In genomic region chr4:128741906-128742305, GRCm38 (mm10) we compare ENCODE assay signal across 19 mouse cellular contexts. TPM values are rescaled to one million over a fixed set of nuclear protein-coding genes. Genes with fewer than 3 reads are reported as not detected.
DNase-seq lines count a peak whose midpoint lies in the region; ATAC-seq lines count a peak whose summit lies in the region.
"Had no signal": no experiment of that assay in that cellular context is flagged by ENCODE, and none has a peak within 500 bp of the region (broad histone marks: within the 10 kb centered on the region; RNA-seq: fewer than 3 reads in every experiment).

No protein-coding gene starts in this region.

- no peaks in the 10 kb centered on the region for H3K9me3 ChIP-seq in forebrain, embryonic 14.5 days (replicated peaks; ENCODE audit: control insufficient read depth, low read length)
- no peaks in the 10 kb centered on the region for H3K9me3 ChIP-seq in forebrain, embryonic 15.5 days
- no peaks in the 10 kb centered on the region for H3K9me3 ChIP-seq in hindbrain, embryonic 15.5 days
- H3K9me3 ChIP-seq in hindbrain, embryonic 11.5 days (ENCODE audit: control insufficient read depth, low read length), result no peaks in the 10 kb centered on the region
- H3K9me3 ChIP-seq in midbrain, embryonic 10.5 days (replicated peaks), result no peaks in the 10 kb centered on the region
- no peaks in the 10 kb centered on the region for H3K9me3 ChIP-seq in midbrain, embryonic 15.5 days
- H3K9me3 ChIP-seq: liver, embryonic 12.5 days had no signal

- WGBS in forebrain, embryonic 14.5 days, result 47% methylated on average over 5 of the region's 5 CpGs
- WGBS in forebrain, embryonic 15.5 days, result 42% methylated on average over 5 of the region's 5 CpGs
- WGBS in hindbrain, embryonic 15.5 days, result 36% methylated on average over 5 of the region's 5 CpGs
- WGBS in hindbrain, embryonic 11.5 days, result 37% methylated on average over 5 of the region's 5 CpGs
- 35% methylated on average over 5 of the region's 5 CpGs for WGBS in midbrain, embryonic 10.5 days
- 45% methylated on average over 5 of the region's 5 CpGs for WGBS in midbrain, embryonic 15.5 days

- H3K4me2 ChIP-seq in forebrain, embryonic 14.5 days (ENCODE audit: low read length), result no peak overlapping the region
- no peak overlapping the region for H3K4me2 ChIP-seq in forebrain, embryonic 15.5 days (replicated peaks)
- no peak overlapping the region for H3K4me2 ChIP-seq in hindbrain, embryonic 15.5 days
- H3K4me2 ChIP-seq in hindbrain, embryonic 11.5 days (replicated peaks; ENCODE audit: low read depth, low read length), result no peak overlapping the region
- H3K4me2 ChIP-seq in midbrain, embryonic 15.5 days, result no peak overlapping the region
- H3K4me2 ChIP-seq: liver, embryonic 12.5 days; lung, embryonic 14.5 days; midbrain, embryonic 11.5 days had no signal

- DNase-seq in forebrain, embryonic 14.5 days (ENCODE audit: low spot score), result no peak
- DNase-seq in hindbrain, embryonic 11.5 days (ENCODE audit: low spot score), result no peak
- DNase-seq in midbrain, embryonic 10.5 days (ENCODE audit: low spot score), result peak; percentile 13
- DNase-seq in thymus, postnatal 25 days, result no peak
- DNase-seq: adrenal gland, postnatal 36 days; cerebellum, adult 18-20 months; gastrocnemius, adult 2 months; lung, embryonic 14.5 days; right cerebral cortex, postnatal 14 days; spleen, adult 18-20 months; thymus, adult 18-20 months had no signal

- H3K27me3 ChIP-seq in forebrain, embryonic 14.5 days (replicated peaks; ENCODE audit: control insufficient read depth, insufficient read depth, low read length), result no peaks in the 10 kb centered on the region
- H3K27me3 ChIP-seq in forebrain, embryonic 15.5 days, result no peaks in the 10 kb centered on the region
- H3K27me3 ChIP-seq in hindbrain, embryonic 15.5 days, result no peaks in the 10 kb centered on the region
- no peaks in the 10 kb centered on the region for H3K27me3 ChIP-seq in hindbrain, embryonic 11.5 days (ENCODE audit: control insufficient read depth, insufficient read depth, low read length)
- no peaks in the 10 kb centered on the region for H3K27me3 ChIP-seq in midbrain, embryonic 10.5 days (ENCODE audit: low read depth, poor library complexity, severe bottlenecking)
- H3K27me3 ChIP-seq in midbrain, embryonic 15.5 days (replicated peaks), result no peaks in the 10 kb centered on the region
- H3K27me3 ChIP-seq: liver, embryonic 12.5 days had no signal

- H3K9ac ChIP-seq in forebrain, embryonic 14.5 days (ENCODE audit: low read length), result 0 out of 2 replicates have a peak overlapping the region, but pooled peaks have one; percentile 8
- H3K9ac ChIP-seq in forebrain, embryonic 15.5 days (replicated peaks), result no peak overlapping the region
- H3K9ac ChIP-seq in hindbrain, embryonic 15.5 days, result no peak overlapping the region
- H3K9ac ChIP-seq in hindbrain, embryonic 11.5 days (ENCODE audit: low read depth, low read length), result no peak overlapping the region
- no peak overlapping the region for H3K9ac ChIP-seq in midbrain, embryonic 15.5 days
- H3K9ac ChIP-seq: liver, embryonic 12.5 days; lung, embryonic 14.5 days had no signal

- ATAC-seq in forebrain, embryonic 14.5 days, result no peak
- ATAC-seq in forebrain, embryonic 15.5 days (replicated peaks), result no peak
- ATAC-seq in hindbrain, embryonic 15.5 days (ENCODE audit: low FRiP score, low read depth), result no peak
- no peak for ATAC-seq in hindbrain, embryonic 11.5 days (ENCODE audit: low FRiP score)
- no peak for ATAC-seq in midbrain, embryonic 15.5 days (replicated peaks)
- ATAC-seq: intestine, postnatal 0 days; liver, embryonic 12.5 days had no signal

- H3K4me3 ChIP-seq in forebrain, embryonic 14.5 days (ENCODE audit: low read depth, low read length), result no peak overlapping the region
- no peak overlapping the region for H3K4me3 ChIP-seq in forebrain, embryonic 15.5 days
- no peak overlapping the region for H3K4me3 ChIP-seq in hindbrain, embryonic 15.5 days
- H3K4me3 ChIP-seq in hindbrain, embryonic 11.5 days (ENCODE audit: low read depth, low read length), result no peak overlapping the region
- H3K4me3 ChIP-seq in midbrain, embryonic 10.5 days, result no peak overlapping the region
- H3K4me3 ChIP-seq in midbrain, embryonic 15.5 days, result no peak overlapping the region
- H3K4me3 ChIP-seq: erythroblast, embryonic 14.5 days; gastrocnemius, adult 2 months; liver, embryonic 12.5 days had no signal

- peaks cover 50% of the 10 kb centered on the region for H3K36me3 ChIP-seq in forebrain, embryonic 14.5 days (ENCODE audit: control insufficient read depth, insufficient read depth, low read length)
- H3K36me3 ChIP-seq in forebrain, embryonic 15.5 days, result peaks cover 33% of the 10 kb centered on the region
- H3K36me3 ChIP-seq in hindbrain, embryonic 15.5 days, result peaks cover 37% of the 10 kb centered on the region
- peaks cover 20% of the 10 kb centered on the region for H3K36me3 ChIP-seq in hindbrain, embryonic 11.5 days (ENCODE audit: control insufficient read depth, insufficient read depth, low read length)
- peaks cover 85% of the 10 kb centered on the region for H3K36me3 ChIP-seq in midbrain, embryonic 10.5 days
- peaks cover 28% of the 10 kb centered on the region for H3K36me3 ChIP-seq in midbrain, embryonic 15.5 days (replicated peaks)

- H3K27ac ChIP-seq in forebrain, embryonic 14.5 days (ENCODE audit: low read depth, low read length), result no peak overlapping the region
- no peak overlapping the region for H3K27ac ChIP-seq in forebrain, embryonic 15.5 days (replicated peaks)
- peak overlapping the region; percentile 40; the same call in 1 of the 2 replicates for H3K27ac ChIP-seq in hindbrain, embryonic 15.5 days (replicated peaks)
- no peak overlapping the region for H3K27ac ChIP-seq in hindbrain, embryonic 11.5 days (ENCODE audit: low read depth, low read length)
- H3K27ac ChIP-seq in midbrain, embryonic 10.5 days (replicated peaks), result 0 out of 2 replicates have a peak overlapping the region, but pooled peaks have one; percentile 34
- H3K27ac ChIP-seq in midbrain, embryonic 15.5 days, result no peak overlapping the region
- H3K27ac ChIP-seq: gastrocnemius, adult 2 months; liver, embryonic 12.5 days; macrophage had no signal

- H3K4me1 ChIP-seq in forebrain, embryonic 14.5 days (ENCODE audit: control insufficient read depth, insufficient read depth, low read length), result peaks cover 21% of the 10 kb centered on the region
- H3K4me1 ChIP-seq in forebrain, embryonic 15.5 days, result peaks cover 32% of the 10 kb centered on the region
- peaks cover 30% of the 10 kb centered on the region for H3K4me1 ChIP-seq in hindbrain, embryonic 15.5 days (replicated peaks)
- H3K4me1 ChIP-seq in hindbrain, embryonic 11.5 days (replicated peaks; ENCODE audit: control insufficient read depth, insufficient read depth, low read length), result peaks cover 10% of the 10 kb centered on the region; the same call in 1 of the 2 replicates
- H3K4me1 ChIP-seq in midbrain, embryonic 10.5 days, result peaks cover 54% of the 10 kb centered on the region
- peaks cover 29% of the 10 kb centered on the region for H3K4me1 ChIP-seq in midbrain, embryonic 15.5 days

RNA-seq across cellular contexts. Expression of gene A3galt2, which starts 13.3 kb away (rescaled TPM):
- polyA plus RNA-seq in forebrain, embryonic 14.5 days (2014; fragmentation: Nextera tagmentation; extraction: Ambion mirVana), result 0.27 and 0.38 TPM in 2 replicates
- polyA plus RNA-seq in forebrain, embryonic 15.5 days (2015; fragmentation: Nextera tagmentation; extraction: Ambion mirVana), result 0.45 and 0.61 TPM in 2 replicates
- polyA plus RNA-seq in hindbrain, embryonic 15.5 days (2015; fragmentation: Nextera tagmentation; extraction: Ambion mirVana), result 0.18 and 0.24 TPM in 2 replicates
- 0.42 and 0.51 TPM in 2 replicates for polyA plus RNA-seq in hindbrain, embryonic 11.5 days (2014; fragmentation: Nextera tagmentation; extraction: Ambion mirVana)
- polyA plus RNA-seq in midbrain, embryonic 10.5 days (2016; fragmentation: Nextera tagmentation; extraction: Ambion mirVana), result 0.10 and 0.24 TPM in 2 replicates
- polyA plus RNA-seq in midbrain, embryonic 15.5 days (2015; fragmentation: Nextera tagmentation; extraction: Ambion mirVana), result 0.28 and 0.34 TPM in 2 replicates
- polyA plus RNA-seq: erythroblast, embryonic 14.5 days; intestine, postnatal 0 days; macrophage had no signal

Comparison
In these comparisons a context has a peak if more than half of its experiments do, and no peak if none do; other contexts are left out.
1. H3K27ac ChIP-seq: peak in hindbrain, embryonic 15.5 days (single experiment) and midbrain, embryonic 10.5 days (single experiment); none in forebrain, embryonic 14.5 days (single experiment), forebrain, embryonic 15.5 days (single experiment), hindbrain, embryonic 11.5 days (single experiment) and midbrain, embryonic 15.5 days (single experiment).